Mouse (Mus musculus) stomach, embryonic 15.5 days (tissue): ENCODE measurements around the gene Lrrc18. TPM values are rescaled to one million over a fixed set of nuclear protein-coding genes. Genes with fewer than 3 reads are reported as not detected.

ENCODE experiments used
- ATAC-seq: fragments of 200-750 bp; cut with Nextera tagmentation; 2 replicates; pipeline ENCODE4 v1.8.0; 2017; ENCODE audit warnings: low read depth, moderate number of reproducible peaks, moderate TSS enrichment; ENCODE audit not compliant: insufficient read depth, low FRiP score
- H3K27ac ChIP-seq: fragments of 300-500 bp; sonication (generic); 2 replicates; pipeline ENCODE4 v1.5.1; 2015; ENCODE audit warnings: mild to moderate bottlenecking, inconsistent platforms
- H3K27me3 ChIP-seq: fragments of 300-500 bp; sonication (generic); replicated peaks from 2 replicates; pipeline ENCODE4 v1.6.1; 2015; ENCODE audit warnings: inconsistent platforms
- H3K36me3 ChIP-seq: fragments of 300-500 bp; sonication (generic); 2 replicates; pipeline ENCODE4 v1.6.1; 2015; ENCODE audit warnings: inconsistent platforms
- H3K4me1 ChIP-seq: fragments of 300-500 bp; sonication (generic); 2 replicates; pipeline ENCODE4 v1.6.1; 2015; ENCODE audit warnings: inconsistent platforms
- H3K4me2 ChIP-seq: fragments of 300-500 bp; sonication (generic); 2 replicates; pipeline ENCODE4 v1.6.1; 2015; ENCODE audit warnings: mild to moderate bottlenecking, inconsistent platforms
- H3K4me3 ChIP-seq: fragments of 300-500 bp; sonication (generic); replicated peaks from 2 replicates; pipeline ENCODE4 v1.5.1; 2015; ENCODE audit warnings: inconsistent platforms
- H3K9ac ChIP-seq: fragments of 300-500 bp; sonication (generic); 2 replicates; pipeline ENCODE4 v1.6.1; 2015; ENCODE audit warnings: inconsistent platforms
- H3K9me3 ChIP-seq: fragments of 300-500 bp; sonication (generic); 2 replicates; pipeline ENCODE4 v1.6.1; 2016; ENCODE audit warnings: inconsistent platforms
- WGBS: fragments of 180-500 bp; shearing (Covaris S2); methylation state at CpG from one replicate; pipeline ENCODE4 v1.1.7; 2015; 5-methylcytosine and 5-hydroxymethylcytosine counted together
- polyA plus RNA-seq: library from polyadenylated mRNA; unstranded; fragments of >200 nt; fragmentation: Nextera tagmentation; extraction: Ambion mirVana; gene quantifications from 2 replicates; pipeline ENCODE4 v1.2.1, GENCODE M21; 2015

Lrrc18 gene
- polyA plus RNA-seq, 1 experiment from 2014 or later = 0.30 TPM

DNA sequence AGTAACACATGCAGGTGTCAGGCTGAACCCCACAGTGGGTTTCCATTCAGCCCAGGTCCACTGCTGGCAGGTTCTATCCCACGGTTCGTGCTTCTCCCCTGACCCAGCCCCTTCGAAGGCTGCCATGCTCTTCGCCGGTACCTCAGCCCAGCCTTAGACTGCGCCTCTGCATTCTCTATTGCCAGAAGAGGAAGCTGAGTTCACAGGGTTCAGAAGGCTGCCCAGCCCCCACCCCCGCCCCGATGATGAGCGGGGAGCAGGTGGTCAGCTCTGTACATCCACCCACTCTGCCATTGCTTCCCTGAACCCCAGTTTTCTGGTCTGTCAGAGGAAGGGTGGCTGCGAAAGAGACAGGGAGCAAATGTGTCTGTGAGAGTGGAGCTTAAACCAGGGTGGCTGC is 8.3 kb downstream of the Lrrc18 start:
- H3K27me3 ChIP-seq = no peaks in the 10 kb centered on the region
- no peak for ATAC-seq
- no peaks in the 10 kb centered on the region for H3K4me1 ChIP-seq
- no peaks in the 10 kb centered on the region for H3K9me3 ChIP-seq
- no peak overlapping the region for H3K4me3 ChIP-seq
- H3K27ac ChIP-seq = no peak overlapping the region
- H3K9ac ChIP-seq = no peak overlapping the region
- WGBS = 46% methylated on average over 10 of the region's 10 CpGs
- H3K36me3 ChIP-seq = no peaks in the 10 kb centered on the region
- H3K4me2 ChIP-seq = no peak overlapping the region

DNA sequence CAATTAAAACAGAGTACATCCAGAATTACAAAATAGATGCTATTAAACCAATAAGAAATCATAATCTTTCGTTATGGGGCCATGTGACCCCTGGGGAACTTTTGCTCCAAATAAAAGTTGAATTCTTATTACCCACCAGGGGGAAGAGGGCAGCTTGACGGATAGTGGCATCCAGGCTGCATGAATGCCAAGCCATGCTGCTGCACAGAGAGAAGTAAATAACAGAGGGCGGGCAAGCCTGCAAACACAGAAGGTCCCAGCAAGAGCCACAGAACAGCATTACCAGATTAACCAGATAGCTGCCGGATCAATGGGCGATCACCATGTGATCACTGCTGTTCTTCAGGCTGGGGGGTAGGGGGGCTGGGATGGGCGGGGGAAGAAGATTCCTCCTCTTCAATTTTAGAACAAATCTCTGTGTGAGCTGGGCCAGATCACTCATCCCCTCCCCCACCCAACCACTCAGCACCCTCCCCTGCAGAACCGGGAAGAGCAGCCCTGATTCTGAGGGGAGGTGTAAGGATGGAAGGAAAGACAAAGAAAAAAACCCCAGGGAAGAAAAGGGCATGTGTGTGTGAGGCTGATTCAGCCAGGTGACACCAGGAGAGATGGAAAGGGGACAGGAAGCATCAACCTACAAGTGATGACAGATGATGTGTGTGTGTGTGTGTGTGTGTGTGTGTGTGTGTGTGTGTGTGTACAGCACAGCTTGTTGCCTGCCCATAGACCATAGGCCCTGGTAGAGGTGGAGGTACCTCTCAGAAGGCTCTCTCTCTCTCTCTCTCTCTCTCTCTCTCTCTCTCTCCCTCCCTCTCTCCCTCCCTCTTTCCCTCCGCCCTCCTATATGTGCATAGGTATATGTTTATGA is 9.2 kb downstream of the Lrrc18 start:
- no peak for ATAC-seq
- no peaks in the 10 kb centered on the region for H3K27me3 ChIP-seq
- H3K4me3 ChIP-seq = no peak overlapping the region
- H3K27ac ChIP-seq = no peak overlapping the region
- 42% methylated on average over 8 of the region's 8 CpGs for WGBS
- H3K4me2 ChIP-seq = no peak overlapping the region
- H3K9ac ChIP-seq = no peak overlapping the region
- H3K4me1 ChIP-seq = no peaks in the 10 kb centered on the region
- no peaks in the 10 kb centered on the region for H3K9me3 ChIP-seq
- H3K36me3 ChIP-seq = no peaks in the 10 kb centered on the region

DNA sequence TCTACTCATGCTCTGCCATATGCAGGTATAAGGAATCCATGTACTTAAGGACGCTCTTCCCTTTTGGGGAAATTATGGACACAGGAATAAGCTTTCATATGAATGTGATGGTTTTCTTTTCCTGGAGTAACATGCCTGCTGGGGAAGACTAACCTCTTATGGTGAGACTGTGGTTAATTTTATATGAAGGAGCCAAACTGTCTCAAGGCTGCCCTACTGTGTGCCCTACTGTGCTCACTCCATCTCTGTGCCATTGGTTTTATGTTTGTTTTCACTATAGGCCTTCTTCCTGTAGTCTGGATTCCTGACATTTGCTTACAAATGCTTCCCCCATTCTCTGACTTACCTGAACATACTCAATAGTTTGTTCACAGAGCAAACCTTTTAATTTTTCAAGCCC is 13.9 kb downstream of the Lrrc18 start:
- Histone ChIP-seq H3K27me3 (no peaks in the 10 kb centered on the region), H3K4me1 (no peaks in the 10 kb centered on the region), H3K27ac (no peak overlapping the region), H3K36me3 (no peaks in the 10 kb centered on the region), H3K9me3 (no peaks in the 10 kb centered on the region), H3K4me2 (no peak overlapping the region), H3K9ac (no peak overlapping the region), H3K4me3 (no peak overlapping the region)
- WGBS = 98% methylated on average over 1 of the region's 1 CpGs
- ATAC-seq = no peak

DNA sequence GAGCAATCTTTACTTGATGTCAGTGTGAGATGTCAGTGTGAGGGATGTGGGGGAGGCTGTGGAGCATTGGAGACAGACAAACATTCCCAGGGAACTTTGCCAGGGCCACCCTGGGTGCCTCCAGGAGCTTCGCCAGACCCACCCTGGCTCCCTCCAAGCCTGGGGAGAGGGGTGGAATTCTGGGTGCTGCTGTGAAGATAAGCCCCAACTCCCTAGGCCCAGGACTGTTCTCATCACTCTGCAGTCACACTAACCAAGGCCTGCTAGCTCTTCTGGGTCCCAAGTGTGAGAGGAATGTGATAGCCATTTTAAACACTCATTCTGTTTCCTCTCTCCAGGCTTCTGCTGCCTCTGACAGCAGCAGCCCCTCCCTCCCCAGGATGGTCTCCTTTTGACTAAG is 16.5 kb downstream of the Lrrc18 start:
- no peak overlapping the region for H3K9ac ChIP-seq
- no peak overlapping the region for H3K27ac ChIP-seq
- H3K4me3 ChIP-seq = no peak overlapping the region
- no peaks in the 10 kb centered on the region for H3K27me3 ChIP-seq
- H3K9me3 ChIP-seq = no peaks in the 10 kb centered on the region
- H3K36me3 ChIP-seq = no peaks in the 10 kb centered on the region
- H3K4me2 ChIP-seq = no peak overlapping the region
- H3K4me1 ChIP-seq = no peaks in the 10 kb centered on the region
- 75% methylated on average over 1 of the region's 1 CpGs for WGBS
- no peak for ATAC-seq

DNA sequence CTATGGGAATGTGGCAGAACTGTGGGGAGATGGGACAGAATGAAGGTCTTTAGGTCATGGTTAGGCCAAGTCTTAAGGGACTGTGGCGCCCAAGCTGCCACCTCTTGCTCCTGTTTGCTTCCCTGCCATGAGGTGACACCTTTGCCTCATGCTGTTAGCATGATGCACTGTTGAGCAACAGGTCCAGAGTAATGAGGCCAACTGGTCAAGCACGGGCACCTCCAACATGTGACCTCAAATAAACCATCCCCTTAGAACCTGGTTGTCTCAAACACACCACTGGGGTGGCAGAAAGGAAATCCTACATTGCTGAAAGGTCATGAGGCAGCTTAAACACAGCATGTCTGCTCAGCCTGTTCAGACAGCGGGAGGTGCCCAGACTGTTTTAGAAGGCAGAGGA is 27.9 kb downstream of the Lrrc18 start:
- no peaks in the 10 kb centered on the region for H3K27me3 ChIP-seq
- ATAC-seq = no peak
- H3K36me3 ChIP-seq = no peaks in the 10 kb centered on the region
- 88% methylated on average over 3 of the region's 3 CpGs for WGBS
- H3K4me3 ChIP-seq = no peak overlapping the region
- no peak overlapping the region for H3K9ac ChIP-seq
- no peak overlapping the region for H3K27ac ChIP-seq
- no peaks in the 10 kb centered on the region for H3K4me1 ChIP-seq
- no peak overlapping the region for H3K4me2 ChIP-seq
- no peaks in the 10 kb centered on the region for H3K9me3 ChIP-seq

DNA sequence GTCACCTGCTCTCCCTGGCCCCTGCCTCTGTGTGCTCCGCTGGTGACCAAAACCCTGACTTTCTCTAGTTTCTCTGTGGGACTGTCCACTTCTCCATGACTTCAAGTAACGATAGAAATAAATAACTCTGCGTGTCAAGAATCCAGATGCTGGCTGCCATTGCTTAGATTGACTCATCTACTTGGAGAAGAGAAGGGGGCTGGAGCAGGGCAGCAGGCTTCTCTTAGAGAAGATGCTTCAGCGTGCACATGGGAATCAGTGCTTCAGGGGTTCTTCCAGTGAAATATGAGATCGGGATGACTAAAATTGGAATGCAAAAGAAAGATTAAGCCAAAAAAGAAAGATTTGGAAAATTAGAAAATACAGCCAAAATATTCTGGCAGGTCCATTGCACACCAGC is 28.4 kb downstream of the Lrrc18 start:
- no peak overlapping the region for H3K9ac ChIP-seq

DNA sequence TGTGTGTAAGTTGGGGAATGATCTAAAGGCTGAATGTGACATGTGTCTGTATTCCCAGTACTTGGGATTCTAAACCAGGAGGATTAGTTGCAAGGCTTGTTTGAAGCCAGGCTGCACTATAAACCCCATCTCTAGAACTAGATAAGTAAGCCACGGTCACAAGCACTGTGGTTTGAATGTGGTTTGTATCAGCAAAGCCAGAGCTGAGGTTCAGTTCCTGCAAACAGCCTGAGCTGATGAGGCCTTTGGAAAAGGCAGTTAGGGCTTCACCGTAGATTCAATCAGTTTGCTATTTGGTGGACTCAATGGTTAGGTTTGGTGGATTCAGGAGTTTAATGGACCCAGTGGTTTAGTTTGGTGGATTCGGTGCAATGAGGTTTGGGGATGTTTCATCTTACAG is 39.7 kb downstream of the Lrrc18 start:
- ATAC-seq = no peak
- no peak overlapping the region for H3K9ac ChIP-seq
- no peak overlapping the region for H3K4me2 ChIP-seq
- H3K9me3 ChIP-seq = no peaks in the 10 kb centered on the region
- no peak overlapping the region for H3K4me3 ChIP-seq
- H3K27me3 ChIP-seq = no peaks in the 10 kb centered on the region
- WGBS = 82% methylated on average over 3 of the region's 3 CpGs
- no peaks in the 10 kb centered on the region for H3K36me3 ChIP-seq
- no peaks in the 10 kb centered on the region for H3K4me1 ChIP-seq
- H3K27ac ChIP-seq = no peak overlapping the region

More for the DNA sequence above, 28.4 kb downstream of the Lrrc18 start:
- no peak for ATAC-seq
- no peaks in the 10 kb centered on the region for H3K9me3 ChIP-seq
- no peaks in the 10 kb centered on the region for H3K4me1 ChIP-seq
- no peaks in the 10 kb centered on the region for H3K27me3 ChIP-seq
- no peak overlapping the region for H3K4me2 ChIP-seq
- H3K27ac ChIP-seq = no peak overlapping the region
- no peak overlapping the region for H3K4me3 ChIP-seq
- WGBS = 52% methylated on average over 5 of the region's 5 CpGs
- no peaks in the 10 kb centered on the region for H3K36me3 ChIP-seq

DNA sequence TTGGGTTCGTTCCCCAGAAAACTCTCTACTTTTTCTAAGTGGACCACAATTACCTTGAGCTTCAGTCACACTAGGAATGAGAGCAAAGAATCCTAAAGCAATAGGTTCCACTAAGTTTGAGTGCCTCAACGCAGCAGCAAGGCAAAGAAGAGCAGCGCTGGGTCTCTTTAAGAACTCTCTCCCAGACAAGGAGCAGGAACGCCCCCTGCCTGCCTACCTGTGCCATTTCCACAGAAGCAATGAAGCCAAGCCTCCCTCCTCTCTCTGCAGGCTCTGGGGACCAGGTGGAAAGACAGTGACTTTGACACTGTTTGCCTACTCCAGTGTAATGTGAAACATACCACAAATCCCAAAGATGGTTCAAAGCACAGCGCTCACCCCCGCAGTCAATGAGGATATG is 42.2 kb downstream of the Lrrc18 start:
- no peak overlapping the region for H3K9ac ChIP-seq
- no peak for ATAC-seq
- no peaks in the 10 kb centered on the region for H3K4me1 ChIP-seq

DNA sequence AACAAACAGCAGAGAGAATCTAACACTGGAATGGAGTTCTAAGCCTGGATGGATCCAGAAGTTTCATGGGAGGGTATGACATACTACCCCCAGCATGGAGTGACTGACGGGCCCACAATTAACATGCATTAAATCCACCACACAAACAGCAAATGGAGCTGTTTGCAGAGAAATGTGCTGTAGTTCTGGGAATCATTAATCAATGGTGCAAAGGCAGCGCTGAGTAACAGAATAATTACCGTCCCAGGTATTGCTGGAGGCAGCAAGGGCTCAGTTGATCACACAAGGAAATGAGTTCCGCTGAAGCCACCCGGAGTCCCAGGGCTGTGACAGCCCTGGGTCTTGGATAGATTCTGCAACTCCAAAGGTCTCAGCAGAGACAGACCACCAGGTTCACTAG is 44.2 kb downstream of the Lrrc18 start:
- H3K9ac ChIP-seq = no peak overlapping the region
- WGBS = 58% methylated on average over 5 of the region's 5 CpGs
- H3K4me3 ChIP-seq = no peak overlapping the region
- no peaks in the 10 kb centered on the region for H3K9me3 ChIP-seq
- H3K36me3 ChIP-seq = no peaks in the 10 kb centered on the region
- H3K4me1 ChIP-seq = no peaks in the 10 kb centered on the region
- ATAC-seq = no peak
- no peaks in the 10 kb centered on the region for H3K27me3 ChIP-seq
- no peak overlapping the region for H3K4me2 ChIP-seq
- H3K27ac ChIP-seq = no peak overlapping the region

More for the DNA sequence above, 42.2 kb downstream of the Lrrc18 start:
- Histone ChIP-seq H3K9me3 (no peaks in the 10 kb centered on the region), H3K4me2 (no peak overlapping the region), H3K36me3 (no peaks in the 10 kb centered on the region), H3K27me3 (no peaks in the 10 kb centered on the region), H3K4me3 (no peak overlapping the region), H3K27ac (no peak overlapping the region)
- 39% methylated on average over 6 of the region's 6 CpGs for WGBS

DNA sequence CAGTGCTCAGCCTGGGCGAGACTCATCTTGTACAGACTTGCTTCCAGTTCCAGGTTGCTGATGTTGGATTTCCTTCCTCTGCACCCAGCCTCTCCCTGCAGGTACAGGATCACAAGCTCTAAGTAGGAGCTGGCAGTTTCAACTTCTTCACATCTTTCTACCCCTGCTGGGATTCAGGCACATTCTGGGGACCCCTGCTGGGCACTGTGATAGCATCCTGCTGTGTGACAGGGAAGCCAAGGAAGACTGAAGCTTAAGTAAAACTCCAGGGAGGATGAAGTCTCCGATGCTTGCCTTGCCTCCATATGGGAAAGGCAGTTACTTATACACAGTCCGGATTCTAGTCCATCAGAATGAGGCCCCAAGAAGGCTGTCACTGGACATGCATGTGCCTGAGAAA is 45.6 kb downstream of the Lrrc18 start:
- Histone ChIP-seq H3K4me3 (no peak overlapping the region), H3K4me1 (no peaks in the 10 kb centered on the region), H3K27ac (no peak overlapping the region), H3K4me2 (no peak overlapping the region), H3K9me3 (no peaks in the 10 kb centered on the region), H3K27me3 (no peaks in the 10 kb centered on the region), H3K9ac (no peak overlapping the region), H3K36me3 (no peaks in the 10 kb centered on the region)
- 51% methylated on average over 3 of the region's 3 CpGs for WGBS
- no peak for ATAC-seq

DNA sequence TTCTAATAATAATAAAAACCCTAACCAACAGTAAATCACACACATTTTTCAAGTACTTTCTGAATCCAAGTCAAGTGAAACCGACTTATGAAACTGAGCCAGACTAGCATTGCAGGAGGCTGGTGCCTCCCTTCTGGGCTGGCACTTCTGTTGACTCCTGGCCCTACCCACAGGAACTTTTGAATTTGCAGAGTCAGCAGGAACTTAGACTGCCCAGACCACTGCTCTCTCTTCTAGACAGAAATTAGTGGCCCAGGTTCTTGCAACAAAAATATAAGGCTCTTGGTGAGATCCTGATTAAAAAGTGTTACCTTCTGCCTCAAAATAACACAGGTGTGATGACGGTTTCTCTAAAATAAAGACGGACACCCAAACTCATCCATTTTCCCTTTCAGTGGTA is 54.0 kb downstream of the Lrrc18 start:
- no peaks in the 10 kb centered on the region for H3K4me1 ChIP-seq
- no peak overlapping the region for H3K27ac ChIP-seq
- no peak overlapping the region for H3K9ac ChIP-seq
- 82% methylated on average over 3 of the region's 3 CpGs for WGBS
- H3K4me3 ChIP-seq = no peak overlapping the region
- H3K4me2 ChIP-seq = no peak overlapping the region
- no peaks in the 10 kb centered on the region for H3K36me3 ChIP-seq
- H3K27me3 ChIP-seq = no peaks in the 10 kb centered on the region
- no peaks in the 10 kb centered on the region for H3K9me3 ChIP-seq
- ATAC-seq = no peak

DNA sequence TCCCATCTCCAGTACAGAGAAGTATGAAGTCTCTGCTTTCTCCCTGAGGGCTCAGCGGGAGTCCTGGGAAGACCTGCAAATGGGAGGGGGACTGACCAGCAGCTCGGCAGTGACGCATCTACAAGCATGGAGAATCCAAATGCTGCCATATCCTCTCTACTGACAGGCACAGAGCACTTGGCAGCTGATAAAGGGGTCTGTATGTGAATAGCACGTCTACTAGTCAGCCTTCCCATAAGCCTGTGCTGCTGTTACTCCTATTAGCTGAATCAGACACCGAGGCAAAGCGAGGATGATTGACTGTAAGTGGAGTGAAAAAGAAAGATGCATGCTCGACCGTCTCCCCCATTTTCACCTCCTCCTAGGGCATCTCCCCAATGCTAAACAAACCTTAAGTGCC is 62.3 kb downstream of the Lrrc18 start:
- Histone ChIP-seq H3K9me3 (no peaks in the 10 kb centered on the region), H3K4me2 (no peak overlapping the region), H3K4me3 (no peak overlapping the region), H3K4me1 (no peaks in the 10 kb centered on the region), H3K36me3 (no peaks in the 10 kb centered on the region), H3K27ac (no peak overlapping the region), H3K27me3 (no peaks in the 10 kb centered on the region), H3K9ac (no peak overlapping the region)
- no peak for ATAC-seq
- WGBS = 59% methylated on average over 8 of the region's 8 CpGs
